Mouse (Mus musculus) adrenal gland, postnatal 25 days (tissue): Measurements from ENCODE around the gene Gm17535. TPM values are rescaled to one million over a fixed set of nuclear protein-coding genes. Genes with fewer than 3 reads are reported as not detected.
"Not testable (repeated sequence)": the region's sequence is repeated elsewhere in the genome, so short reads cannot be mapped to it uniquely, and the experiment has no call there.

Experiments used
- DNase-seq: peaks from one replicate; pipeline ENCODE4 v3.0.0; 2021; ENCODE audit warnings: mixed read lengths
- long read RNA-seq: library from polyadenylated mRNA; stranded (forward); transcript quantifications from one replicate; pipeline ENCODE4 v2.0.0, GENCODE M21; 2021
- total RNA-seq: library from RNA; stranded (reverse); gene quantifications from 2 replicates; pipeline ENCODE4 v1.2.3, GENCODE M21; 2021

Gene Gm17535
- not detected in 2 replicates for total RNA-seq
- long read RNA-seq, result 0 reads

DNA sequence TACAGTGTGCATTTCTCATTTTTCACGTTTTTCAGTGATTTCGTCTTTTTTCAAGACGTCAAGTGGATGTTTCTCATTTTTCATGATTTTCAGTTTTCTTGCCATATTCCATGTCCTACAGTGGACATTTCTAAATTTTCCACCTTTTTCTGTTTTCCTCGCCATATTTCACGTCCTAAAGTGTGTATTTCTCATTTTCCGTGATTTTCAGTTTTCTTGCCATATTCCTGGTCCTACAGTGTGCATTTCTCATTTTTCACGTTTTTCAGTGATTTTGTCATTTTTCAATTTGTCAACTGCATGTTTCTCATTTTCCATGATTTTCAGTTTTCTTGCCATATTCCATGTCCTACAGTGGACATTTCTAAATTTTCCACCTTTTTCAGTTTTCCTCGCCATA lies at the start of gene Gm17535:
Gene Gm17535, plus strand, starts transcription at position 301 of the 400 bp plus-strand sequence.
- not testable (repeated sequence) for DNase-seq

DNA sequence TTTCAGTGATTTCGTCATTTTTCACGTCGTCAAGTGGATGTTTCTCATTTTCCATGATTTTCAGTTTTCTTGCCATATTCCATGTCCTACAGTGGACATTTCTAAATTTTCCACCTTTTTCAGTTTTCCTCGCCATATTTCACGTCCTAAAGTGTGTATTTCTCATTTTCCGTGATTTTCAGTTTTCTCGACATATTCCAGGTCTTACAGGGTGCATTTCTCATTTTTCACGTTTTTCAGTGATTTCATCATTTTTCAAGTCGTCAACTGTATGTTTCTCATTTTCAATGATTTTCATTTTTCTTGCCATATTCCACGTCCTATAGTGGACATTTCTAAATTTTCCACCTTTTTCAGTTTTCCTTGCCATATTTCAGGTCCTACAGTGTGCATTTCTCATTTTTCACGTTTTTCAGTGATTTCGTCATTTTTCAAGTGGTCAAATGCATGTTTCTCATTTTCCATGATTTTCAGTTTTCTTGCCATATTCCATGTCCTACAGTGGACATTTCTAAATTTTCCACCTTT lies 33.9 kb upstream of the Gm17535 start, which contains the start of gene Gm10722:
Gene Gm10722, plus strand, starts transcription at position 478 of the 528 bp plus-strand sequence.
- DNase-seq, result not testable (repeated sequence)

DNA sequence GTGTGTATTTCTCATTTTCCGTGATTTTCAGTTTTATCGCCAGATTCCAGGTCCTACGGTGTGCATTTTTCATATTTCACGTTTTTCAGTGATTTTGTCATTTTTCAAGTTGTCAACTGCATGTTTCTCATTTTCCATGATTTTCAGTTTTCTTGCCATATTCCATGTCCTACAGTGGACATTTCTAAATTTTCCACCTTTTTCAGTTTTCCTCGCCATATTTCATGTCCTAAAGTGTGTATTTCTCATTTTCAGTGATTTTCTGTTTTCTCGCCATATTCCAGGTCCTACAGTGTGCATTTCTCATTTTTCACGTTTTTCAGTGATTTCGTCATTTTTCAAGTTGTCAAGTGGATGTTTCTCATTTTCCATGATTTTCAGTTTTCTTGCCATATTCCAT lies 33.4 kb upstream of the Gm17535 start:
- DNase-seq, result not testable (repeated sequence)

DNA sequence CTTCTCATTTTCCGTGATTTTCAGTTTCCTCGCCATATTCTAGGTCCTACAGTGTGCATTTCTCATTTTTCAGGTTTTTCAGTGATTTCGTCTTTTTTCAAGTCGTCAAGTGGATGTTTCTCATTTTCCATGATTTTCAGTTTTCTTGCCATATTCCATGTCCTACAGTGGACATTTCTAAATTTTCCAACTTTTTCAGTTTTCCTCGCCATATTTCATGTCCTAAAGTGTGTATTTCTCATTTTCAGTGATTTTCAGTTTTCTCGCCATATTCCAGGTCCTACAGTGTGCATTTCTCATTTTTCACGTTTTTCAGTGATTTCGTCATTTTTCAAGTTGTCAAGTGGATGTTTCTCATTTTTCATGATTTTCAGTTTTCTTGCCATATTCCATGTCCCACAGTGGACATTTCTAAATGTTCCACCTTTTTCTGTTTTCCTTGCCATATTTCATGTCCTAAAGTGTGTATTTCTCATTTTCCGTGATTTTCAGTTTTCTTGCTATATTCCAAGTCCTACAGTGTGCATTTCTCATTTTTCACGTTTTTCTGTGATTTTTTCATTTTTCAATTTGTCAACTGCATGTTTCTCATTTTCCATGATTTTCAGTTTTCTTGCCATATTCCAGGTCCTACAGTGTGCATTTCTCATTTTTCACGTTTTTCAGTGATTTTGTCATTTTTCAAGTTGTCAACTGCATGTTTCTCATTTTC lies 32.3 kb upstream of the Gm17535 start:
- DNase-seq, result peak; percentile 100

DNA sequence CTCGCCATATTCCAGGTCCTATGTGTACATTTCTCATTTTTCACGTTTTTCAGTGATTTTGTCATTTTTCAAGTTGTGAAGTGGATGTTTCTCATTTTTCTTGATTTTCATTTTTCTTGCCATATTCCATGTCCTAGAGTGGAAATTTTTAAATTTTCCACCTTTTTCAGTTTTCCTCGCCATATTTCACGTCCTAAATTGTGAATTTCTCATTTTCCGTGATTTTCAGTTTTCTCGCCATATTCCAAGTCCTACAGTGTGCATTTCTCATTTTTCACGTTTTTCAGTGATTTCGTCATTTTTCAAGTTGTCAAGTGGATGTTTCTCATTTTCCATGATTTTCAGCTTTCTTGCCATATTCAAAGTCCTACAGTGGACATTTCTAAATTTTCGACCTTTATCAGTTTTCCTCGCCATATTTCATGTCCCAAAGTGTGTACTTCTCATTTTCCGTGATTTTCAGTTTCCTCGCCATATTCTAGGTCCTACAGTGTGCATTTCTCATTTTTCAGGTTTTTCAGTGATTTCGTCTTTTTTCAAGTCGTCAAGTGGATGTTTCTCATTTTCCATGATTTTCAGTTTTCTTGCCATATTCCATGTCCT lies 31.5 kb upstream of the Gm17535 start, which contains the start of gene Gm11168:
Gene Gm11168, plus strand, starts transcription at position 553 of the 603 bp plus-strand sequence.
- not testable (repeated sequence) for DNase-seq

DNA sequence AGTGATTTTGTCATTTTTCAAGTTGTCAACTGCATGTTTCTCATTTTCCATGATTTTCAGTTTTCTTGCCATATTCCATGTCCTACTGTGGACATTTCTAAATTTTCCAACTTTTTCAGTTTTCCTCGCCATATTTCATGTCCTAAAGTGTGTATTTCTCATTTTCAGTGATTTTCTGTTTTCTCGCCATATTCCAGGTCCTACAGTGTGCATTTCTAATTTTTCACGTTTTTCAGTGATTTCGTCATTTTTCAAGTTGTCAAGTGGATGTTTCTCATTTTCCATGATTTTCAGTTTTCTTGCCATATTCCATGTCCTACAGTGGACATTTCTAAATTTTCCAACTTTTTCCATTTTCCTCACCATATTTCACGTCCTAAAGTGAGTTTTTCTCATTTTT lies 28.2 kb upstream of the Gm17535 start:
- not testable (repeated sequence) for DNase-seq

DNA sequence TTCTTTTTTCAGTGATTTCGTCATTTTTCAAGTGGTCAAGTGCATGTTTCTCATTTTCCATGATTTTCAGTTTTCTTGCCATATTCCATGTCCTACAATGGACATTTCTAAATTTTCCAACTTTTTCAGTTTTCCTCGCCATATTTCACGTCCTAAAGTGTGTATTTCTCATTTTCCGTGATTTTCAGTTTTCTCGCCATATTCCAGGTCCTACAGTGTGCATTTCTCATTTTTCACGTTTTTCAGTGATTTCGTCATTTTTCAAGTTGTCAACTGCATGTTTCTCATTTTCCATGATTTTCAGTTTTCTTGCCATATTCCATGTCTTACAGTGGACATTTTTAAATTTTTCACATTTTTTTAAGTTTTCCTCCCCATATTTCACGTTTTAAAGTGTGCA lies 27.8 kb upstream of the Gm17535 start:
- not testable (repeated sequence) for DNase-seq

DNA sequence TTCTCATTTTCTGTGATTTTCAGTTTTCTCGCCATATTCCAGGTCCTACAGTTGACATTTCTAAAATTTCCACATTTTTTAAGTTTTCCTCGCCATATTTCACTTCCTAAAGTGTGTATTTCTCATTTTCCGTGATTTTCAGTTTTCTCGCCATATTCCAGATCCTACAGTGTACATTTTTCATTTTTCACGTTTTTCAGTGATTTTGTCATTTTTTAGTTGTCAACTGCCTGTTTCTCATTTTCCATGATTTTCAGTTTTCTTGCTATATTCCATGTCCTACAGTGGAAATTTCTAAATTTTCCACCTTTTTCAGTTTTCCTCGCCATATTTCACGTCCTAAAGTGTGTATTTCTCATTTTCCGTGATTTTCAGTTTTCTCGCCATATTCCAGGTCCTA lies 27.1 kb upstream of the Gm17535 start:
- DNase-seq, result not testable (repeated sequence)

DNA sequence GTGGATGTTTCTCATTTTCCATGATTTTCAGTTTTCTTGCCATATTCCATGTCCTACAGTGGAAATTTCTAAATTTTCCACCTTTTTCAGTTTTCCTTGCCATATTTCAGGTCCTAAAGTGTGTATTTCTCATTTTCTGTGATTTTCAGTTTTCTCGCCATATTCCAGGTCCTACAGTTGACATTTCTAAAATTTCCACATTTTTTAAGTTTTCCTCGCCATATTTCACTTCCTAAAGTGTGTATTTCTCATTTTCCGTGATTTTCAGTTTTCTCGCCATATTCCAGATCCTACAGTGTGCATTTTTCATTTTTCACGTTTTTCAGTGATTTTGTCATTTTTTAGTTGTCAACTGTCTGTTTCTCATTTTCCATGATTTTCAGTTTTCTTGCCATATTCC lies 25.1 kb upstream of the Gm17535 start:
- DNase-seq, result not testable (repeated sequence)

DNA sequence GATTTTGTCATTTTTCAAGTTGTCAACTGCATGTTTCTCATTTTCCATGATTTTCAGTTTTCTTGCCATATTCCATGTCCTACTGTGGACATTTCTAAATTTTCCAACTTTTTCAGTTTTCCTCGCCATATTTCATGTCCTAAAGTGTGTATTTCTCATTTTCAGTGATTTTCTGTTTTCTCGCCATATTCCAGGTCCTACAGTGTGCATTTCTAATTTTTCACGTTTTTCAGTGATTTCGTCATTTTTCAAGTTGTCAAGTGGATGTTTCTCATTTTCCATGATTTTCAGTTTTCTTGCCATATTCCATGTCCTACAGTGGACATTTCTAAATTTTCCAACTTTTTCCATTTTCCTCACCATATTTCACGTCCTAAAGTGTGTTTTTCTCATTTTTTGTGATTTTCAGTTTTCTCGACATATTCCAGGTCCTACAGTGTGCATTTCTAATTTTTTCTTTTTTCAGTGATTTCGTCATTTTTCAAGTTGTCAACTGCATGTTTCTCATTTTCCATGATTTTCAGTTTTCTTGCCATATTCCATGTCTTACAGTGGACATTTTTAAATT lies 22.3 kb upstream of the Gm17535 start:
- DNase-seq, result not testable (repeated sequence)

DNA sequence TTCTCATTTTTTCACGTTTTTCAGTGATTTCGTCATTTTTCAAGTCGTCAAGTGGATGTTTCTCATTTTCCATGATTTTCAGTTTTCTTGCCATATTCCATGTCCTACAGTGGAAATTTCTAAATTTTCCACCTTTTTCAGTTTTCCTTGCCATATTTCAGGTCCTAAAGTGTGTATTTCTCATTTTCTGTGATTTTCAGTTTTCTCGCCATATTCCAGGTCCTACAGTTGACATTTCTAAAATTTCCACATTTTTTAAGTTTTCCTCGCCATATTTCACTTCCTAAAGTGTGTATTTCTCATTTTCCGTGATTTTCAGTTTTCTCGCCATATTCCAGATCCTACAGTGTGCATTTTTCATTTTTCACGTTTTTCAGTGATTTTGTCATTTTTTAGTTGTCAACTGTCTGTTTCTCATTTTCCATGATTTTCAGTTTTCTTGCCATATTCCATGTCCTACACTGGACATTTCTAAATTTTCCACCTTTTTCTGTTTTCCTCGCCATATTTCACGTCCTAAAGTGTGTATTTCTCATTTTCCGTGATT lies 21.6 kb upstream of the Gm17535 start, which contains the start of gene Gm10721:
Gene Gm10721, plus strand, starts transcription at position 408 of the 547 bp plus-strand sequence.
- DNase-seq, result not testable (repeated sequence)

DNA sequence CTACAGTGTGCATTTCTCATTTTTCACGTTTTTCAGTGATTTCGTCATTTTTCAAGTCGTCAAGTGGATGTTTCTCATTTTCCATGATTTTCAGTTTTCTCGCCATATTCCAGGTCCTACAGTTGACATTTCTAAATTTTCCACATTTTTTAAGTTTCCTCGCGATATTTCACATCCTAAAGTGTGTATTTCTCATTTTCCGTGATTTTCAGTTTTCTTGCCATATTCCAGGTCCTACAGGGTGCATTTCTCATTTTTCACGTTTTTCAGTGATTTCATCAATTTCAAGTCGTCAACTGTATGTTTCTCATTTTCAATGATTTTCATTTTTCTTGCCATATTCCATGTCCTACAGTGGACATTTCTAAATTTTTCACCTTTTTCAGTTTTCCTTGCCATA lies 19.0 kb upstream of the Gm17535 start, which contains the start of gene Gm10720:
Gene Gm10720, plus strand, starts transcription at position 301 of the 400 bp plus-strand sequence.
- DNase-seq, result not testable (repeated sequence)

DNA sequence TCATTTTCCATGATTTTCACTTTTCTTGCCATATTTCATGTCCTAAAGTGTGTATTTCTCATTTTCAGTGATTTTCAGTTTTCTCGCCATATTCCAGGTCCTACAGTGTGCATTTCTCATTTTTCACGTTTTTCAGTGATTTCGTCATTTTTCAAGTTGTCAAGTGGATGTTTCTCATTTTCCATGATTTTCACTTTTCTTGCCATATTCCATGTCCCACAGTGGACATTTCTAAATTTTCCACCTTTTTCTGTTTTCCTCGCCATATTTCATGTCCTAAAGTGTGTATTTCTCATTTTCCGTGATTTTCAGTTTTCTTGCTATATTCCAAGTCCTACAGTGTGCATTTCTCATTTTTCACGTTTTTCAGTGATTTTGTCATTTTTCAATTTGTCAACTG lies 18.5 kb upstream of the Gm17535 start:
- not testable (repeated sequence) for DNase-seq

DNA sequence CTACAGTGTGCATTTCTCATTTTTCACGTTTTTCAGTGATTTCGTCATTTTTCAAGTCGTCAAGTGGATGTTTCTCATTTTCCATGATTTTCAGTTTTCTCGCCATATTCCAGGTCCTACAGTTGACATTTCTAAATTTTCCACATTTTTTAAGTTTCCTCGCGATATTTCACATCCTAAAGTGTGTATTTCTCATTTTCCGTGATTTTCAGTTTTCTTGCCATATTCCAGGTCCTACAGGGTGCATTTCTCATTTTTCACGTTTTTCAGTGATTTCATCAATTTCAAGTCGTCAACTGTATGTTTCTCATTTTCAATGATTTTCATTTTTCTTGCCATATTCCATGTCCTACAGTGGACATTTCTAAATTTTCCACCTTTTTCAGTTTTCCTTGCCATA lies 17.3 kb upstream of the Gm17535 start, which contains the start of gene Gm10719:
Gene Gm10719, plus strand, starts transcription at position 301 of the 400 bp plus-strand sequence.
- not testable (repeated sequence) for DNase-seq

DNA sequence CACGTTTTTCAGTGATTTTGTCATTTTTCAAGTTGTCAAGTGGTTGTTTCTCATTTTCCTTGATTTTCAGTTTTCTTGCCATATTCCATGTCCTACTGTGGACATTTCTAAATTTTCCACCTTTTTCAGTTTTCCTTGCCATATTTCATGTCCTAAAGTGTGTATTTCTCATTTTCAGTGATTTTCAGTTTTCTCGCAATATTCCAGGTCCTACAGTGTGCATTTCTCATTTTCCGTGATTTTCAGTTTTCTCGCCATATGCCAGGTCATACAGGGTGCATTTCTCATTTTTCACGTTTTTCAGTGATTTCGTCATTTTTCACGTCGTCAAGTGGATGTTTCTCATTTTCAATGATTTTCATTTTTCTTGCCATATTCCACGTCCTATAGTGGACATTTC lies 15.5 kb upstream of the Gm17535 start:
- DNase-seq, result peak; percentile 90

DNA sequence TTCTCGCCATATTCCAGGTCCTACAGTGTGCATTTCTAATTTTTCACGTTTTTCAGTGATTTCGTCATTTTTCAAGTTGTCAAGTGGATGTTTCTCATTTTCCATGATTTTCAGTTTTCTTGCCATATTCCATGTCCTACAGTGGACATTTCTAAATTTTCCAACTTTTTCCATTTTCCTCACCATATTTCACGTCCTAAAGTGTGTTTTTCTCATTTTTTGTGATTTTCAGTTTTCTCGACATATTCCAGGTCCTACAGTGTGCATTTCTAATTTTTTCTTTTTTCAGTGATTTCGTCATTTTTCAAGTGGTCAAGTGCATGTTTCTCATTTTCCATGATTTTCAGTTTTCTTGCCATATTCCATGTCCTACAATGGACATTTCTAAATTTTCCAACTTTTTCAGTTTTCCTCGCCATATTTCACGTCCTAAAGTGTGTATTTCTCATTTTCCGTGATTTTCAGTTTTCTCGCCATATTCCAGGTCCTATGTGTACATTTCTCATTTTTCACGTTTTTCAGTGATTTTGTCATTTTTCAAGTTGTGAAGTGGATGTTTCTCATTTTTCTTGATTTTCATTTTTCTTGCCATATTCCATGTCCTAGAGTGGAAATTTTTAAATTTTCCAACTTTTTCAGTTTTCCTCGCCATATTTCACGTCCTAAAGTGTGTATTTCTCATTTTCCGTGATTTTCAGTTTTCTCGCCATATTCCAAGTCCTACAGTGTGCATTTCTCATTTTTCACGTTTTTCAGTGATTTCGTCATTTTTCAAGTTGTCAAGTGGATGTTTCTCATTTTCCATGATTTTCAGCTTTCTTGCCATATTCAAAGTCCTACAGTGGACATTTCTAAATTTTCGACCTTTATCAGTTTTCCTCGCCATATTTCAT lies 14.3 kb upstream of the Gm17535 start:
- DNase-seq, result peak; percentile 78

DNA sequence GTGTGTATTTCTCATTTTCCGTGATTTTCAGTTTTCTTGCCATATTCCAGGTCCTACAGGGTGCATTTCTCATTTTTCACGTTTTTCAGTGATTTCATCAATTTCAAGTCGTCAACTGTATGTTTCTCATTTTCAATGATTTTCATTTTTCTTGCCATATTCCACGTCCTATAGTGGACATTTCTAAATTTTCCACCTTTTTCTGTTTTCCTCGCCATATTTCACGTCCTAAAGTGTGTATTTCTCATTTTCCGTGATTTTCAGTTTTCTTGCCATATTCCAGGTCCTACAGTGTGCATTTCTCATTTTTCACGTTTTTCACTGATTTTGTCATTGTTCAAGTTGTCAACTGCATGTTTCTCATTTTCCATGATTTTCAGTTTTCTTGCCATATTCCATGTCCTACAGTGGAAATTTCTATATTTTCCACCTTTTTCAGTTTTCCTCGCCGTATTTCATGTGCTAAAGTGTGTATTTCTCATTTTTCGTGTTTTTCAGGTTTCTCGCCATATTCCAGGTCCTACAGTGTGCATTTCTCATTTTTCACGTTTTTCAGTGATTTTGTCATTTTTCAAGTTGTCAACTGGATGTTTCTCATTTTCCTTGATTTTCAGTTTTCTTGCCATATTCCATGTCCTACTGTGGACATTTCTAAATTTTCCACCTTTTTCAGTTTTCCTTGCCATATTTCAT lies 11.9 kb upstream of the Gm17535 start:
- not testable (repeated sequence) for DNase-seq

DNA sequence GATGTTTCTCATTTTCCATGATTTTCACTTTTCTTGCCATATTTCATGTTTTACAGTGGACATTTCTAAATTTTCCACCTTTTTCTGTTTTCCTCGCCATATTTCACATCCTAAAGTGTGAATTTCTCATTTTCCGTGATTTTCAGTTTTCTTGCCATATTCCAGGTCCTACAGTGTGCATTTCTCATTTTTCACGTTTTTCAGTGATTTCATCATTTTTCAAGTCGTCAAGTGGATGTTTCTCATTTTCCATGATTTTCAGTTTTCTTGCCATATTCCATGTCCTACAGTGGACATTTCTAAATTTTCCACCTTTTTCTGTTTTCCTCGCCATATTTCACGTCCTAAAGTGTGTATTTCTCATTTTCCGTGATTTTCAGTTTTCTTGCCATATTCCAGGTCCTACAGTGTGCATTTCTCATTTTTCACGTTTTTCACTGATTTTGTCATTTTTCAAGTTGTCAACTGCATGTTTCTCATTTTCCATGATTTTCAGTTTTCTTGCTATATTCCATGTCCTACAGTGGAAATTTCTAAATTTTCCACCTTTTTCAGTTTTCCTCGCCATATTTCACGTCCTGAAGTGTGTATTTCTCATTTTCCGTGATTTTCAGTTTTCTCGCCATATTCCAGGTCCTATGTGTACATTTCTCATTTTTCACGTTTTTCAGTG lies 11.0 kb upstream of the Gm17535 start, which contains the start of gene Gm10718:
Gene Gm10718, plus strand, starts transcription at position 236 of the 673 bp plus-strand sequence.
- not testable (repeated sequence) for DNase-seq

DNA sequence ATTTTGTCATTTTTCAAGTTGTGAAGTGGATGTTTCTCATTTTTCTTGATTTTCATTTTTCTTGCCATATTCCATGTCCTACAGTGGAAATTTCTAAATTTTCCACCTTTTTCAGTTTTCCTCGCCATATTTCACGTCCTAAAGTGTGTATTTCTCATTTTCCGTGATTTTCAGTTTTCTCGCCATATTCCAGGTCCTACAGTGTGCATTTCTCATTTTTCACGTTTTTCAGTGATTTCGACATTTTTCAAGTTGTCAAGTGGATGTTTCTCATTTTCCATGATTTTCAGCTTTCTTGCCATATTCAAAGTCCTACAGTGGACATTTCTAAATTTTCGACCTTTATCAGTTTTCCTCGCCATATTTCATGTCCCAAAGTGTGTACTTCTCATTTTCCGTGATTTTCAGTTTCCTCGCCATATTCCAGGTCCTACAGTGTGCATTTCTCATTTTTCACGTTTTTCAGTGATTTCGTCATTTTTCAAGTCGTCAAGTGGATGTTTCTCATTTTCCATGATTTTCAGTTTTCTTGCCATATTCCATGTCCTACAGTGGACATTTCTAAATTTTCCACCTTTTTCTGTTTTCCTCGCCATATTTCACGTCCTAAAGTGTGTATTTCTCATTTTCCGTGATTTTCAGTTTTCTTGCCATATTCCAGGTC lies 10.3 kb upstream of the Gm17535 start:
- DNase-seq, result not testable (repeated sequence)
